Mouse (Mus musculus) ES-E14 (cell line): ENCODE results near the gene Was.

Source experiments
- HCFC1 ChIP-seq: IDR thresholded peaks from 2 replicates; pipeline ENCODE4 v1.6.1; 2012; ENCODE audit warnings: low read length, inconsistent platforms, borderline replicate concordance; ENCODE audit not compliant: insufficient read depth
- MAFK ChIP-seq: IDR thresholded peaks from 2 replicates; pipeline ENCODE4 v1.6.1; 2014; ENCODE audit warnings: mild to moderate bottlenecking, low read depth, low read length, inconsistent platforms; ENCODE audit not compliant: insufficient read depth
- ZNF384 ChIP-seq: IDR thresholded peaks from 2 replicates; pipeline ENCODE4 v1.6.1; 2012; ENCODE audit warnings: low read depth, low read length, inconsistent platforms

DNA sequence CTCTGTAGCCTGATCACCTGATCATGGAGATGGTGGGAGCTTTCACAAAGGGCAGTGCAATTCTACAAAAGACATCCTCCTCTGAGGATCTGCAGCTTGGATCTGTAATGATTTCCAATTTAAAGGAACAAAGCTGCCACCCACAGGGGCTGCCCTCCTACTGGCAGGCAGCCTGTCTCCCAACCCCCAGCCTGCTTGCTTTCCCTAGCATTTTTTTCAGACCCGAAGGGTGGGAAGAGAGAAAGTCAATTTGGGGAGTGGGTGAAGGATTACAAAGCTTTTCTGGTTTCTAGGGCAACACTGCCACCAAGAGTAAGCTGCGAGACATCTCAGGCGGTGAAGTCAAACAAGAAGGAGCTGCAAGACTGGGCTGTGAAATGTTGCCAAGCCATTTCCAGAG lies 10.7 kb upstream of the Was start:
- TF ChIP-seq HCFC1 (no peak), MAFK (peak; percentile 43; the same call in 1 of the 2 replicates), ZNF384 (peak; percentile 100)
